Mouse (Mus musculus) 416B (cell line): Measurements from ENCODE around the gene BC030867.

ENCODE experiments used
- DNase-seq: peaks from one replicate; pipeline ENCODE4 v3.0.0; 2011; ENCODE audit warnings: low read depth

Gene BC030867

GRCm38 (mm10) chr11:102248630-102249230 is at the start of gene BC030867:
Gene BC030867, plus strand, starts transcription at chr11:102248882.
- peak; percentile 97 for DNase-seq

GRCm38 (mm10) chr11:102199856-102200255 is 48.8 kb upstream of the BC030867 start:
- DNase-seq: no peak

GRCm38 (mm10) chr11:102201408-102201821 is 47.3 kb upstream of the BC030867 start:
- DNase-seq: peak; percentile 59

- no peak for DNase-seq
These were observed 42.2 kb upstream of the BC030867 start for GRCm38 (mm10) chr11:102206481-102206880.

GRCm38 (mm10) chr11:102207825-102208777 is 40.6 kb upstream of the BC030867 start:
- peak; percentile 50 for DNase-seq

GRCm38 (mm10) chr11:102208846-102209245 is 39.8 kb upstream of the BC030867 start:
- peak; percentile 91 for DNase-seq

- peak; percentile 74 for DNase-seq
These were observed 38.9 kb upstream of the BC030867 start for GRCm38 (mm10) chr11:102209742-102210141.

GRCm38 (mm10) chr11:102210185-102210584 is 38.5 kb upstream of the BC030867 start:
- DNase-seq: peak; percentile 48

GRCm38 (mm10) chr11:102211011-102211410 is 37.7 kb upstream of the BC030867 start:
- DNase-seq: no peak

GRCm38 (mm10) chr11:102211936-102212341 is 36.7 kb upstream of the BC030867 start:
- DNase-seq: no peak

- DNase-seq: no peak
These were observed 34.1 kb upstream of the BC030867 start for GRCm38 (mm10) chr11:102214430-102215156.

GRCm38 (mm10) chr11:102215511-102215910 is 33.2 kb upstream of the BC030867 start:
- DNase-seq: no peak

- DNase-seq: peak; percentile 78
These were observed 32.4 kb upstream of the BC030867 start for GRCm38 (mm10) chr11:102216056-102216885.

- no peak for DNase-seq
These were observed 31.8 kb upstream of the BC030867 start for GRCm38 (mm10) chr11:102216886-102217240.

- DNase-seq: peak; percentile 64
These were observed 31.3 kb upstream of the BC030867 start for GRCm38 (mm10) chr11:102217396-102217795.

GRCm38 (mm10) chr11:102217876-102218430 is 30.7 kb upstream of the BC030867 start:
- peak; percentile 26 for DNase-seq

- DNase-seq: peak; percentile 96
These were observed 29.9 kb upstream of the BC030867 start for GRCm38 (mm10) chr11:102218783-102219182.

- no peak for DNase-seq
These were observed 29.3 kb upstream of the BC030867 start for GRCm38 (mm10) chr11:102219247-102219993.

GRCm38 (mm10) chr11:102219994-102220346 is 28.7 kb upstream of the BC030867 start:
- DNase-seq: no peak

GRCm38 (mm10) chr11:102220451-102220850 is 28.2 kb upstream of the BC030867 start:
- no peak for DNase-seq
